Mouse (Mus musculus): ENCODE measurements around the gene Mpnd. TPM values are rescaled to one million over a fixed set of nuclear protein-coding genes. Genes with fewer than 3 reads are reported as not detected.

The Mpnd gene
- polyA plus RNA-seq (2015; fragmentation: Nextera tagmentation; extraction: Ambion mirVana), result 41.4 and 43.0 TPM in 2 replicates

GRCm38 (mm10) chr17:56005415-56006061 lies at the start of gene Mpnd, which contains the start of gene Stap2:
TSS of gene Mpnd (plus strand) at chr17:56005711.
TSS of gene Stap2 (minus strand) at chr17:56005584.
- peak within 1 kb of the TSS; percentile 38 for H3K4me3 ChIP-seq (ENCODE audit: low read depth, low read length)
- H3K9ac ChIP-seq (ENCODE audit: low read depth, low read length), result peak within 1 kb of the TSS; percentile 40
- peaks cover 11% of the 10 kb centered on the region; the same call in 1 of the 2 replicates for H3K4me1 ChIP-seq (replicated peaks; ENCODE audit: control insufficient read depth, insufficient read depth, low read length)
- WGBS, result 16% methylated on average over 13 of the region's 13 CpGs
- 0 out of 2 replicates have a peak, but pooled peaks have one; percentile 16 for ATAC-seq
- H3K9me3 ChIP-seq (ENCODE audit: control insufficient read depth), result no peaks in the 10 kb centered on the region
- peak within 1 kb of the TSS; percentile 71 for H3K4me2 ChIP-seq (replicated peaks; ENCODE audit: low read depth)
- no peak for TF ChIP-seq CTCF (IDR thresholded peaks at IDR 0.05; ENCODE audit: low read depth)
- no peaks in the 10 kb centered on the region for H3K27me3 ChIP-seq (replicated peaks; ENCODE audit: control insufficient read depth, insufficient read depth, low read length)
- H3K36me3 ChIP-seq (ENCODE audit: control insufficient read depth, insufficient read depth), result peaks cover 9% of the 10 kb centered on the region
- H3K27ac ChIP-seq (ENCODE audit: low read depth, low read length), result peak within 1 kb of the TSS; percentile 76

- H3K4me3 ChIP-seq (ENCODE audit: low read depth, low read length), result peak overlapping the region; percentile 39
- no peak overlapping the region for H3K27ac ChIP-seq (ENCODE audit: low read depth, low read length)
- 0 out of 2 replicates have a peak, but pooled peaks cover 10% of the 10 kb centered on the region for H3K27me3 ChIP-seq (replicated peaks; ENCODE audit: control insufficient read depth, insufficient read depth, low read length)
- no peak overlapping the region for H3K9ac ChIP-seq (ENCODE audit: low read depth, low read length)
- no peak for TF ChIP-seq CTCF (IDR thresholded peaks at IDR 0.05; ENCODE audit: low read depth)
- 3% methylated on average over 26 of the region's 26 CpGs for WGBS
- H3K9me3 ChIP-seq (ENCODE audit: control insufficient read depth), result no peaks in the 10 kb centered on the region
- 0 out of 2 replicates have a peak, but pooled peaks cover 2% of the 10 kb centered on the region for H3K4me1 ChIP-seq (replicated peaks; ENCODE audit: control insufficient read depth, insufficient read depth, low read length)
- peak overlapping the region; percentile 67 for H3K4me2 ChIP-seq (replicated peaks; ENCODE audit: low read depth)
- 0 out of 2 replicates have a peak, but pooled peaks cover 5% of the 10 kb centered on the region for H3K36me3 ChIP-seq (ENCODE audit: control insufficient read depth, insufficient read depth)
- peak; percentile 42 for ATAC-seq
Observed at GRCm38 (mm10) chr17:55956129-55956528, 49.4 kb upstream of the Mpnd start.

GRCm38 (mm10) chr17:55956591-55956990 lies 48.9 kb upstream of the Mpnd start:
- no peaks in the 10 kb centered on the region for H3K9me3 ChIP-seq (ENCODE audit: control insufficient read depth)
- 0 out of 2 replicates have a peak, but pooled peaks cover 10% of the 10 kb centered on the region for H3K27me3 ChIP-seq (replicated peaks; ENCODE audit: control insufficient read depth, insufficient read depth, low read length)
- H3K4me2 ChIP-seq (replicated peaks; ENCODE audit: low read depth), result peak overlapping the region; percentile 67
- H3K36me3 ChIP-seq (ENCODE audit: control insufficient read depth, insufficient read depth), result peaks cover 9% of the 10 kb centered on the region; the same call in 1 of the 2 replicates
- 0 out of 2 replicates have a peak, but pooled peaks cover 2% of the 10 kb centered on the region for H3K4me1 ChIP-seq (replicated peaks; ENCODE audit: control insufficient read depth, insufficient read depth, low read length)
- no peak for TF ChIP-seq CTCF (IDR thresholded peaks at IDR 0.05; ENCODE audit: low read depth)
- peak overlapping the region; percentile 39; the same call in 1 of the 2 replicates for H3K4me3 ChIP-seq (ENCODE audit: low read depth, low read length)
- 39% methylated on average over 6 of the region's 6 CpGs for WGBS
- no peak overlapping the region for H3K9ac ChIP-seq (ENCODE audit: low read depth, low read length)
- ATAC-seq, result no peak
- no peak overlapping the region for H3K27ac ChIP-seq (ENCODE audit: low read depth, low read length)

GRCm38 (mm10) chr17:55957168-55957567 lies 48.3 kb upstream of the Mpnd start:
- WGBS, result 15% methylated on average over 9 of the region's 9 CpGs
- Histone ChIP-seq H3K27ac (ENCODE audit: low read depth, low read length) (no peak overlapping the region), H3K27me3 (replicated peaks; ENCODE audit: control insufficient read depth, insufficient read depth, low read length) (0 out of 2 replicates have a peak, but pooled peaks cover 10% of the 10 kb centered on the region), H3K4me1 (replicated peaks; ENCODE audit: control insufficient read depth, insufficient read depth, low read length) (0 out of 2 replicates have a peak, but pooled peaks cover 2% of the 10 kb centered on the region), H3K36me3 (ENCODE audit: control insufficient read depth, insufficient read depth) (peaks cover 15% of the 10 kb centered on the region), H3K9ac (ENCODE audit: low read depth, low read length) (no peak overlapping the region), H3K4me2 (replicated peaks; ENCODE audit: low read depth) (peak overlapping the region; percentile 67; the same call in 1 of the 2 replicates), H3K9me3 (ENCODE audit: control insufficient read depth) (no peaks in the 10 kb centered on the region), H3K4me3 (ENCODE audit: low read depth, low read length) (no peak overlapping the region)
- ATAC-seq, result no peak
- peak; percentile 91 for TF ChIP-seq CTCF (IDR thresholded peaks at IDR 0.05; ENCODE audit: low read depth)

GRCm38 (mm10) chr17:55957726-55958583 lies 47.6 kb upstream of the Mpnd start:
- H3K4me2 ChIP-seq (replicated peaks; ENCODE audit: low read depth), result peak overlapping the region; percentile 57
- H3K27me3 ChIP-seq (replicated peaks; ENCODE audit: control insufficient read depth, insufficient read depth, low read length), result 0 out of 2 replicates have a peak, but pooled peaks cover 10% of the 10 kb centered on the region
- H3K9ac ChIP-seq (ENCODE audit: low read depth, low read length), result no peak overlapping the region; the same call in 1 of the 2 replicates
- WGBS, result 65% methylated on average over 13 of the region's 13 CpGs
- ATAC-seq, result no peak
- 0 out of 2 replicates have a peak, but pooled peaks cover 2% of the 10 kb centered on the region for H3K4me1 ChIP-seq (replicated peaks; ENCODE audit: control insufficient read depth, insufficient read depth, low read length)
- H3K36me3 ChIP-seq (ENCODE audit: control insufficient read depth, insufficient read depth), result peaks cover 18% of the 10 kb centered on the region
- TF ChIP-seq CTCF (IDR thresholded peaks at IDR 0.05; ENCODE audit: low read depth), result no peak
- H3K4me3 ChIP-seq (ENCODE audit: low read depth, low read length), result no peak overlapping the region
- no peaks in the 10 kb centered on the region for H3K9me3 ChIP-seq (ENCODE audit: control insufficient read depth)
- no peak overlapping the region for H3K27ac ChIP-seq (ENCODE audit: low read depth, low read length)

- H3K4me2 ChIP-seq (replicated peaks; ENCODE audit: low read depth), result peak overlapping the region; percentile 57
- no peak overlapping the region; the same call in 1 of the 2 replicates for H3K9ac ChIP-seq (ENCODE audit: low read depth, low read length)
- H3K36me3 ChIP-seq (ENCODE audit: control insufficient read depth, insufficient read depth), result peaks cover 18% of the 10 kb centered on the region
- 0 out of 2 replicates have a peak, but pooled peaks cover 2% of the 10 kb centered on the region for H3K4me1 ChIP-seq (replicated peaks; ENCODE audit: control insufficient read depth, insufficient read depth, low read length)
- no peaks in the 10 kb centered on the region for H3K9me3 ChIP-seq (ENCODE audit: control insufficient read depth)
- H3K27me3 ChIP-seq (replicated peaks; ENCODE audit: control insufficient read depth, insufficient read depth, low read length), result 0 out of 2 replicates have a peak, but pooled peaks cover 10% of the 10 kb centered on the region
- no peak overlapping the region; the same call in 1 of the 2 replicates for H3K27ac ChIP-seq (ENCODE audit: low read depth, low read length)
- peak overlapping the region; percentile 54 for H3K4me3 ChIP-seq (ENCODE audit: low read depth, low read length)
- TF ChIP-seq CTCF (IDR thresholded peaks at IDR 0.05; ENCODE audit: low read depth), result no peak
- no peak for ATAC-seq
- 28% methylated on average over 2 of the region's 2 CpGs for WGBS
Observed at GRCm38 (mm10) chr17:55958584-55958886, 47.0 kb upstream of the Mpnd start.

Measured in intestine, postnatal 0 days (tissue).